Mouse (Mus musculus) activated CD4-positive, CD25-positive, alpha-beta regulatory T cell, adult 4 months (primary cell): ENCODE measurements around the gene Ibtk. TPM values are rescaled to one million over a fixed set of nuclear protein-coding genes. Genes with fewer than 3 reads are reported as not detected.
"Not testable (repeated sequence)": the region's sequence is repeated elsewhere in the genome, so short reads cannot be mapped to it uniquely, and the experiment has no call there.

Source experiments
- ATAC-seq: one replicate; pipeline ENCODE4 v1.8.0; 2017
- polyA plus RNA-seq, 2 experiments: library from polyadenylated mRNA; unstranded; fragments of 100-300 nt; shearing (Covaris generic); gene quantifications; one replicate each; pipeline ENCODE4 v1.2.1; 2017

Ibtk gene
- 10 to 100 TPM; 23.4 to 25.1 TPM for polyA plus RNA-seq

GRCm38 (mm10) chr9:85749142-85749921 is at the start of gene Ibtk:
Ibtk (minus strand) TSS chr9:85749334.
- ATAC-seq, result peak; percentile 83

- not testable (repeated sequence) for ATAC-seq
These were observed 42.4 kb upstream of the Ibtk start for GRCm38 (mm10) chr9:85791521-85791920.

DNA sequence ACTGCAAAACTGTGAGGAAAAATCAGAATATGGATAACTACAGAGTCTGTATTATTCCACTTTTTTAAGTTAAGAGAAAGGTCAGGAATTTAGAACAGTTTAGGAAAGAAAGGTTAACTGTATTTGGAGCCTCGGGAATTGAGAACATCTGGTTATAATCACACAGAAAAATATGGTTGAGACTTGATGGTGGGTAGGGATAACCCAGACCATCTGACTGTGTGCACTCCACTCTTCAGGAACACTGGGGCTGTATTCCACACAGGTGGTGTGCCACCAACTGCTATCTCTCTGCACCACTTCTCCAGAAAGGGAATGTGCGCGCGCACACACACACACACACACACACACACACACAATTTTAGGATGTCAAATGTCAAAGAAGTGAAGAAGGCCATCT is 31.1 kb upstream of the Ibtk start:
- no peak for ATAC-seq

- ATAC-seq, result no peak
These were observed 30.3 kb upstream of the Ibtk start for GRCm38 (mm10) chr9:85779458-85779857.

GRCm38 (mm10) chr9:85777544-85777943 is 28.4 kb upstream of the Ibtk start:
- no peak for ATAC-seq

- ATAC-seq, result no peak
These were observed 23.1 kb upstream of the Ibtk start for GRCm38 (mm10) chr9:85772280-85772679.

DNA sequence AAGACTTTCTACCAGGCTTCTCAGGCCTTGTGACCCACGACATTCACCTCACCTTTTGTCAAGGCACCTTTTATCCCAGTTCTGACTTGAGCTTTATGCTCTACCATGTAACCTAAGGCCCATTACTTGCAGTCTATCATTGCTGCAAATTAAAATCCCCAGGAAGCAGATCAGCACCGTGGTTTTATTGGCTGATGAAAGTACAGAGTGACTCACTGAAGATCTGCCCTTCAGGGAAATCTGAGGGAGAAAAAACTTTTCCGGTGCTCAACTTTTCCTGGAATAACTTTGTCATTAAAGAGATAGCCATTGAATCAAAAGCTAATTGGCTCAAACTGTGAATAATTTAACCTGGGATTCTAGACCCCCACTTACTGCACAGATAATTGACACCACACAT is 22.3 kb upstream of the Ibtk start:
- ATAC-seq, result no peak

DNA sequence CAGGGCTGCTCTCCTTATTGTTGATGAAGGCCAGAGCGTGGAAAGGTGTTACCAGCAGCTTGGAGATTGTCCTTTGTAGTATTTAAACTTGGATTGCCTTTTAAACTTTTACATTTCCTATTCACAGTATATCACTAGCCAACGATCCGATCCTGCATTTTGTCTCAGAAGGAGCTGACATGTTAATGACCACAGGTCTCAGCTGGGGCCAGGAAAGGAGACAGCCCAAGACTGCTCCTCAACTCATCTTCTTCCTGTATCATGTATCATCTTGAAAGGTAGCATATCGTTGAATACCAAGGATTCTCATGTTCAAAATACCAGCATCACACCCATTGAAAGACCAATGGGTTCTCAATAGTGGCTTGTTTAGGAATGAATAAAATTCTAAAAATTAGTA is 21.2 kb upstream of the Ibtk start:
- ATAC-seq, result no peak

DNA sequence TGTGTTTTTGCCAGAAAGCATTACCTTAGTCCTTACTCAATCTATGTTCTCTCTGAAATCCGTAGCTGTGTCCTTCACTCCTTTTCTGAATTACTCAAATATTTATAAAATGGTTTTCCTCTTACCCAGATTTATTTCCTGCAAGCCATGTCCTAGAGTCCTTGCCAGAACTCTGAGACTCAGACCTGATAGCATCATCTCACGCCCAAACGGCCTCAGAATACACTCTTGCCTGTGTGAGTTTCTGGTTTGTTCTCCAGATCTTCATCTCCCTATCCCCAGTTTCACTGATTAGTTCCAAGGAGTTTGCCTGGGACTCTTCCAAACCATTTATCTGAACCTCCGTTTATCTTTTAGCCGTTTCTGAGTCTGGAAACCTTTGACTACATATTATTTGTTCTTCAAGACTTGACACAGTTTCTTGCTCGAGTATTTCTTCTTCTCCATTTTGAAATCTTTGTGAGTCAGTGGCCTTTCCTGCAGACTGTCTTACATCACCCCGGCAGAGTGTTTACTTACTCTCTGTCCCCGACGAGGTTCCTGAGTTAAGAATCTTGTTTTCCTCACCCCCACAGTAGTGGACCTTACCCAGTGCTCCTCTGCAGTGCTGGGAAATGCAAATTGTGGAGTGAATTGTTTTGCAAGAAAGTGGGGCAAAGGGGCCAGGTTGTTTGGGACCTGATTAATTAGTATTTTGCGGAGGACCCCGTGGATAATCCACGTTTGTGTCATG is 20.1 kb upstream of the Ibtk start:
- no peak for ATAC-seq

- no peak for ATAC-seq
These were observed 18.1 kb upstream of the Ibtk start for GRCm38 (mm10) chr9:85767255-85767654.

- ATAC-seq, result no peak
These were observed 13.3 kb upstream of the Ibtk start for GRCm38 (mm10) chr9:85762476-85762875.

DNA sequence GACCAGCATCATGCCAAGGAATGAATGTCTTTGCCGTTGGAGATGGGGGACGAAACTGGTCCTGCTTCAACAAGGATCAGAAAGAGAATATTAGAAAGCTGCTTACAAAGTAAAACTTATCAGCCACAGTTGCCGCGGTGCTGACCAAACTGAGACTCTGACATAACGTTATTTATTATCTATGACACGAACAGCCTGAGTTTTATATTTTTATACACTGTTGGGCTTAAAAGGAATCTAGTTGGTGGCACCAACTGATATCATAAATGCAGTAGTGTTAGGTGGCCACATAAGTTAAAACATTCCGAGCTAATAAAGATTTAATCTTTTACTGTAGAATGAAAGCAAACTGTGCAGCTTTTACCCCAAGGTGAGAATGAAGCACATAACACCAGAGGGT is 1.7 kb upstream of the Ibtk start:
- ATAC-seq, result no peak

GRCm38 (mm10) chr9:85749922-85750509 is 882 bp upstream of the Ibtk start:
- peak; percentile 3 for ATAC-seq

DNA sequence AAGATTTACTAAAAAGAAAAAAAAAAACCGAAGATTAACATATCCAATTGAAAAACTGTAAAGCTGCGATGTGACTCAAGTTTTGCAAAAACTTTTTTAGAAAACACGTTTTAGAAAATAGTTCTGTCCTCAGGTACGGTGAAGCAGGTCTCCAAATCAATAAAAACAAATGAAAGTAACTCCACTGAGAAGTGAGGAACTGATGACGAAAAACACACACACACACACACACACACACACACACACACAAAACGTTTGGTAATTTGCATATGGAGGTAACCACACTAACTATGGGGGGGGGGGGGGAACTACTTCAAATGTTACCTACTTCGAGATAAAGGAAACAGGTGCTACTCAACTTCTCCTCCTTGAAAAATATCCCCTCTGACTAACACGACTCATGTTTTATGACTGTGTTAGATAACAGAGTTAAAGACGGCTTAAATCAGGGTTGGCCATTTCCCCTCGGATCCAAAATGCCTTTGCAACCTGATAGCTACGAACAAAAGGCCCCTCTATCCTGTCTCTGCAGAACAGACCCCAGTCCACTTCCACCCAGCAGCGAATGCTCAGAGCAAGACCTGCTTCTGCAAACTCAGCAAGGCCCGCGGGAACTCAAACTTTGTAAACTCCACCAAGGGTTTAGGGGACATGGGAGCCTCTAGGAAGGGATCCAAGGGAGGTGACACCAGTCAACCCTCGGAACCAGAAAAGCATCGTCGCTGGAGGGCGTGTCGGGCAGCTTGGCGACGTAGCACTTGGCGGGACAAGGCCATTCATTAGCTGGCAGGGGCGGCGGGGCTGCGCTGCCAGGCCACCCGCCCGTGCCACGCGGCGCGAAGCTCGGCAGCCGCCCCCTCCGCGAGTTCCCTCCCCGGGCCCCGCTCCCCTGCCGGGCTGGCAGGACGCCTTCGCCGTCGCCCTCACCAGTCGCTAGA is 661 bp downstream of the Ibtk start:
- ATAC-seq, result peak; percentile 60

DNA sequence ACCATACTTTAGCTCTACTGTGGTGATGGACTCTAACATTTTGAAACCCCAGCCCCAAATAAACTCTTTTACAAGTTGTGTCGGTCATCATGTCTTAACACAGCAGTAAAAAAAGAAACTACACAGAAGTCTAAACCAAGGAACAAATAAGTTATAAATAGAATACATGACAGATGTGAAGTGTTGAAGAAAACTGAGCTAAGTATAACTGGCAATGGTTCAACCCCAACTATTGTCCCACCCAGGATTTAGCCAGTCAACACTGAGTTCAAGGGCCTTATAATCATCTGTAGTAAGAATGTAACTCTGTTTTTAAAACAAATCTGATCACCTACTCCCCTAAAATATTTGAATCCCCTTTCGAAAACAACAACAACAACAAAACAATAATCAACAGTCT is 3.6 kb downstream of the Ibtk start:
- ATAC-seq, result no peak

DNA sequence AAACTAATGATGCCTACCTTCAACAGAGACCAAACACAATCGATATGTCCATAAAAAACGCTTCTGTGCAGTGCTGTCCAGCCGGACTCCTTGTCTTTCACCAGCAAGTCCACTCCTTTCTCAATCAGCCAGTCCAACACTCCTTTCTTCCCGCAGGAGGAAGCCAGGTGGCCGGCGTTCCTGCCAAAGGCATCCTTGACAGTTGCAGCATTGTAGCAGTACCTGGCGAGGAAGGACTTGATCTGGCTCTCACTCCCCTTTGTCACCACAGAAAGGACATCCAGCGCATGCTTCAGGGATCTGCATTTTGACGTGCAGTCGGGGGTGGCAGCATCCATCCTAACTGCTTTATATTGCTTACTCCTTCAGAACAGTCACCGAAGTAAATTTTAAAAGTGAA is 5.8 kb downstream of the Ibtk start:
- ATAC-seq, result no peak

- ATAC-seq, result no peak
These were observed 7.0 kb downstream of the Ibtk start for GRCm38 (mm10) chr9:85742107-85742506.

DNA sequence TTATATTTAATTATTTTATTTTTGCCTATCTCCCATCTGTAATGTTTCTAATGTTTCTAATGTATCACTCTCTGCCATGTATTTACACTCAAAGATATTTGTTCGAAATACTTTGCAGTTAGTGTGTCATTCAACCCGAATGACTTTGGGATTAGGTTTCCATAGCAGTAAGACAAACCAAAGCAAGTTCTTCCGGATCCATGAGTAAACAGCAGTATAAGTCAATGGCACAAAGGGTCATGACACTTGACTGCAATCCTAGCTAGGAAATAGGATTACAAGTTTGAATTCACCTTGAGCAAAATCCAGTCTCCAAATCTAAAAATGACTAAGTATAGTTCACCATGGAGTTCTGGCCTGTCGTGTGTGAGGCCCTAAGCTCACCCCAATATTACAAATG is 9.9 kb downstream of the Ibtk start:
- no peak for ATAC-seq

DNA sequence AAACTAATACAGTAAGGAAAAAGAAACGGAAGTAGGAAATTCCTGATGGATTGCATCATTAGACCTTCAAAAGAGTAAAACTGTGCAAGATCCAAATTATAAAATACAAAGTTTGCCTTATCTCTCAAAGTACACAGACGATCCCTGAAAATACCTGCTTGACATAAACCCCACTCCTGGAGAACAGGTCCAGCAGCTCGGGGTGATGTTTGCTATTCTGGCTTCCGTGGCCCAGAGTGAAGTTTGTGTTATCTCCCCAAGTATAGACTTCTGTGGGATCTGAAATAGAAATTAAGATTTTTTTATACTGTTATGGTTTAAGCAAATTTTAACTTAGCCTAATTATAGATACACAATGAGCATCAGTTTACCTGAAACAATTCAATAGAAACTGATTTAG is 14.3 kb downstream of the Ibtk start:
- ATAC-seq, result no peak

- no peak for ATAC-seq
These were observed 25.1 kb downstream of the Ibtk start for GRCm38 (mm10) chr9:85724078-85724477.

GRCm38 (mm10) chr9:85717336-85717735 is 31.8 kb downstream of the Ibtk start:
- ATAC-seq, result no peak

DNA sequence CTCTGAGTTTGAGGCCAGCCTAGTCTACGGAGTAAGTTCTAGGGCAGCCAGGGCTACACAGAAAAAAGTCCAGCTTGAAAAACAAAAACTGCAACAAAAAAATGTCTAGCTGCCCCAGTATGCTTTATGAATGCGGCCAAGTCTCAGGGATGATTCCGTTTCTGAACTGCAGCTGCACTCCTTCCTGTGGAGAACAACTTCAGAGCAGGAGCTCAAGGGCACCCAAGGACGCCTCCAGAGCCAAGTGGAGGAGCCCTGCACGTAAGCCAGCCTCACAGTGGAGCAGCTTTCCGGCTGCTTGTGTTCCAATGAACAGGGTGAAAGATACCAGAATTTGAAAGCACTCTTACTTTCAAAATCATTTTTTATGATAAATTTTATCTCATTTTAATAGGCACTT is 41.8 kb downstream of the Ibtk start:
- ATAC-seq, result no peak

DNA sequence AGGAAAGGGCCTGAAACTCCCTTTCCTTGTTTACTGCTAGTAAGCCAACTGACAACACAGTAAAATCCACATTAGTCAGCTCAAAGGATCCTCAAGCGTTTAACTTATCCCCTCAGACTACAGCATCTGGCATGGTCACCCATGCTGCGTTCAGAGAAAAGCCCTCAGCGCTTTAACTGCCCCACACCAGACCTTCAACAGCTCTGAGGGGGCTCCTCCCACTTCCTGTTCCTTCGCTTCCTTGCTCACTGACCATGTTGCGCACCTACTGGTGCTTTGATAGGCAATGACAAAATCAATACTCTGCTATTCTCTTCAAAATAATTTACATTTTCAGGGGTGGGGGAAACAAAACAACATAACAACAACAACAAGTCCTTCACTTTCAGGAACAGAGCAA is 47.2 kb downstream of the Ibtk start:
- no peak for ATAC-seq
